8 mouse cellular contexts compared by ENCODE assay signal in genomic region chr7:92235541-92236031, GRCm38 (mm10).
A peak's percentile ranks its signal among the peaks of the same experiment; 100 is the strongest.
DNase-seq lines count a peak whose midpoint lies in the region; ATAC-seq and TF ChIP-seq lines count a peak whose summit lies in the region.

No protein-coding gene starts in this region.

- 39% methylated on average over 12 of the region's 12 CpGs for WGBS in kidney, embryonic 15.5 days
- 21% methylated on average over 12 of the region's 12 CpGs for WGBS in hindbrain, embryonic 11.5 days
- 6% methylated on average over 12 of the region's 12 CpGs for WGBS in midbrain, postnatal 0 days
- 80% methylated on average over 12 of the region's 12 CpGs for WGBS in heart, embryonic 10.5 days

- TF ChIP-seq CTCF in cortical plate, adult 2 months (IDR thresholded peaks at IDR 0.05; ENCODE audit: extremely low read depth, insufficient read depth, low read length) = no peak
- no peak for TF ChIP-seq CTCF in midbrain, postnatal 0 days (IDR thresholded peaks at IDR 0.05)

- peak overlapping the region; percentile 12 for H3K4me3 ChIP-seq in kidney, embryonic 15.5 days (replicated peaks)
- peak overlapping the region; percentile 55 for H3K4me3 ChIP-seq in cortical plate, adult 2 months (ENCODE audit: insufficient read depth, low read length)
- H3K4me3 ChIP-seq in hindbrain, embryonic 11.5 days (ENCODE audit: low read depth, low read length) = peak overlapping the region; percentile 31
- H3K4me3 ChIP-seq in midbrain, postnatal 0 days (ENCODE audit: low read depth, low read length) = peak overlapping the region; percentile 52
- no peak overlapping the region for H3K4me3 ChIP-seq in heart, embryonic 10.5 days

- no peaks in the 10 kb centered on the region for H3K9me3 ChIP-seq in kidney, embryonic 15.5 days (replicated peaks)
- H3K9me3 ChIP-seq in hindbrain, embryonic 11.5 days (ENCODE audit: control insufficient read depth, low read length) = no peaks in the 10 kb centered on the region
- H3K9me3 ChIP-seq in midbrain, postnatal 0 days (ENCODE audit: low read length) = no peaks in the 10 kb centered on the region
- no peaks in the 10 kb centered on the region for H3K9me3 ChIP-seq in heart, embryonic 10.5 days

- no peak for ATAC-seq in kidney, embryonic 15.5 days (replicated peaks; ENCODE audit: low FRiP score)
- ATAC-seq in hindbrain, embryonic 11.5 days (ENCODE audit: low FRiP score) = peak; percentile 82
- ATAC-seq in midbrain, postnatal 0 days (ENCODE audit: low FRiP score) = peak; percentile 64
- ATAC-seq in monocyte, adult 5-6 weeks (replicated peaks; ENCODE audit: insufficient number of reproducible peaks, low FRiP score, low TSS enrichment, poor library complexity, severe bottlenecking) = no peak

- no peak overlapping the region for H3K27ac ChIP-seq in kidney, embryonic 15.5 days
- no peak overlapping the region for H3K27ac ChIP-seq in cortical plate, adult 2 months (ENCODE audit: insufficient read depth, low read length)
- no peak overlapping the region for H3K27ac ChIP-seq in hindbrain, embryonic 11.5 days (ENCODE audit: low read depth, low read length)
- H3K27ac ChIP-seq in midbrain, postnatal 0 days (ENCODE audit: low read depth, low read length) = peak overlapping the region; percentile 69
- H3K27ac ChIP-seq in heart, embryonic 10.5 days = no peak overlapping the region

- no peaks in the 10 kb centered on the region for H3K27me3 ChIP-seq in kidney, embryonic 15.5 days
- H3K27me3 ChIP-seq in hindbrain, embryonic 11.5 days (ENCODE audit: control insufficient read depth, insufficient read depth, low read length) = no peaks in the 10 kb centered on the region
- H3K27me3 ChIP-seq in midbrain, postnatal 0 days (ENCODE audit: insufficient read depth, low read length) = no peaks in the 10 kb centered on the region
- no peaks in the 10 kb centered on the region for H3K27me3 ChIP-seq in heart, embryonic 10.5 days (ENCODE audit: insufficient read depth, poor library complexity, severe bottlenecking)

- DNase-seq in kidney, adult 8-10 months = no peak
- peak; percentile 46 for DNase-seq in hindbrain, embryonic 11.5 days (ENCODE audit: low spot score)
- peak; percentile 15 for DNase-seq in midbrain, postnatal 0 days (ENCODE audit: low spot score)
- DNase-seq in ovary, postnatal 10 days (ENCODE audit: low spot score) = no peak
- DNase-seq in heart, embryonic 10.5 days (ENCODE audit: low spot score) = no peak

- H3K9ac ChIP-seq in kidney, embryonic 15.5 days = no peak overlapping the region
- H3K9ac ChIP-seq in hindbrain, embryonic 11.5 days (ENCODE audit: low read depth, low read length) = peak overlapping the region; percentile 15; the same call in 1 of the 2 replicates
- peak overlapping the region; percentile 62 for H3K9ac ChIP-seq in midbrain, postnatal 0 days (replicated peaks; ENCODE audit: low read length, poor library complexity, severe bottlenecking)

- H3K4me2 ChIP-seq in kidney, embryonic 15.5 days = peak overlapping the region; percentile 48
- H3K4me2 ChIP-seq in hindbrain, embryonic 11.5 days (replicated peaks; ENCODE audit: low read depth, low read length) = peak overlapping the region; percentile 29
- peak overlapping the region; percentile 49 for H3K4me2 ChIP-seq in midbrain, postnatal 0 days (ENCODE audit: low read depth, low read length, poor library complexity, severe bottlenecking)

- no peak for TF ChIP-seq POLR2A in cortical plate, adult 2 months (IDR thresholded peaks at IDR 0.05; ENCODE audit: extremely low read depth, insufficient read depth, low read length)

- no peaks in the 10 kb centered on the region for H3K36me3 ChIP-seq in kidney, embryonic 15.5 days
- H3K36me3 ChIP-seq in hindbrain, embryonic 11.5 days (ENCODE audit: control insufficient read depth, insufficient read depth, low read length) = no peaks in the 10 kb centered on the region
- no peaks in the 10 kb centered on the region for H3K36me3 ChIP-seq in midbrain, postnatal 0 days (ENCODE audit: insufficient read depth, low read length)
- H3K36me3 ChIP-seq in heart, embryonic 10.5 days = no peaks in the 10 kb centered on the region

- peaks cover 10% of the 10 kb centered on the region for H3K4me1 ChIP-seq in kidney, embryonic 15.5 days
- H3K4me1 ChIP-seq in cortical plate, adult 2 months (ENCODE audit: control insufficient read depth, insufficient read depth, low read length) = no peaks in the 10 kb centered on the region; the same call in 1 of the 2 replicates
- no peaks in the 10 kb centered on the region; the same call in 1 of the 2 replicates for H3K4me1 ChIP-seq in hindbrain, embryonic 11.5 days (replicated peaks; ENCODE audit: control insufficient read depth, insufficient read depth, low read length)
- no peaks in the 10 kb centered on the region; the same call in 1 of the 2 replicates for H3K4me1 ChIP-seq in midbrain, postnatal 0 days (ENCODE audit: insufficient read depth, low read length)
- no peaks in the 10 kb centered on the region for H3K4me1 ChIP-seq in heart, embryonic 10.5 days

Comparison
In these comparisons a context has a peak if more than half of its experiments do, and no peak if none do; other contexts are left out.
1. ATAC-seq: peak in hindbrain, embryonic 11.5 days (single experiment) and midbrain, postnatal 0 days (single experiment); none in kidney, embryonic 15.5 days (single experiment) and monocyte, adult 5-6 weeks (single experiment).
2. DNase-seq: peak in hindbrain, embryonic 11.5 days (single experiment) and midbrain, postnatal 0 days (single experiment); none in kidney, adult 8-10 months (0 of 2), ovary, postnatal 10 days (single experiment) and heart, embryonic 10.5 days (single experiment).
3. Peak in every context shown above with its lines, with median percentiles within 50 percentile points of each other: H3K4me2 ChIP-seq.